Mouse (Mus musculus): Measurements from ENCODE around the gene Cmklr1. TPM values are rescaled to one million over a fixed set of nuclear protein-coding genes. Genes with fewer than 3 reads are reported as not detected.

Gene Cmklr1
- polyA plus RNA-seq, 1 experiment from 2014 or later: 2.6 TPM

GRCm38 (mm10) chr5:113678743-113679452, 28.7 kb upstream of the Cmklr1 start:
- no peak for ATAC-seq (ENCODE audit: low FRiP score, low TSS enrichment)
- TF ChIP-seq EP300 (optimal IDR thresholded peaks at IDR 0.05) (no peak), CTCF (IDR thresholded peaks at IDR 0.05; ENCODE audit: low read depth) (no peak)
- Histone ChIP-seq H3K36me3 (ENCODE audit: control insufficient read depth, insufficient read depth, low read length) (no peaks in the 10 kb centered on the region), H3K9me3 (ENCODE audit: control insufficient read depth, low read length) (no peaks in the 10 kb centered on the region), H3K27ac (replicated peaks) (no peak overlapping the region), H3K4me3 (ENCODE audit: low read depth, low read length) (no peak overlapping the region), H3K4me1 (replicated peaks; ENCODE audit: control insufficient read depth, insufficient read depth) (no peaks in the 10 kb centered on the region), H3K27me3 (ENCODE audit: control insufficient read depth, insufficient read depth, low read length) (no peaks in the 10 kb centered on the region), H3K9ac (ENCODE audit: low read length) (no peak overlapping the region), H3K4me2 (replicated peaks; ENCODE audit: low read depth) (no peak overlapping the region)
- no peak for DNase-seq (ENCODE audit: low spot score)
- 80% methylated on average over 10 of the region's 10 CpGs for WGBS

- H3K9ac ChIP-seq (ENCODE audit: low read length): no peak overlapping the region
- 80% methylated on average over 5 of the region's 7 CpGs for WGBS
- no peaks in the 10 kb centered on the region for H3K36me3 ChIP-seq (ENCODE audit: control insufficient read depth, insufficient read depth, low read length)
- no peaks in the 10 kb centered on the region for H3K27me3 ChIP-seq (ENCODE audit: control insufficient read depth, insufficient read depth, low read length)
- TF ChIP-seq EP300 (optimal IDR thresholded peaks at IDR 0.05): no peak
- H3K4me2 ChIP-seq (replicated peaks; ENCODE audit: low read depth): no peak overlapping the region
- no peak overlapping the region for H3K4me3 ChIP-seq (ENCODE audit: low read depth, low read length)
- DNase-seq (ENCODE audit: low spot score) (no peak), ATAC-seq (ENCODE audit: low FRiP score, low TSS enrichment) (no peak)
- no peaks in the 10 kb centered on the region for H3K9me3 ChIP-seq (ENCODE audit: control insufficient read depth, low read length)
- H3K4me1 ChIP-seq (replicated peaks; ENCODE audit: control insufficient read depth, insufficient read depth): no peaks in the 10 kb centered on the region
- H3K27ac ChIP-seq (replicated peaks): no peak overlapping the region
Observed at GRCm38 (mm10) chr5:113677541-113677940, 27.3 kb upstream of the Cmklr1 start.

GRCm38 (mm10) chr5:113674851-113675250, 24.6 kb upstream of the Cmklr1 start:
- H3K9ac ChIP-seq (ENCODE audit: low read length): no peak overlapping the region
- H3K4me2 ChIP-seq (replicated peaks; ENCODE audit: low read depth): no peak overlapping the region
- H3K4me1 ChIP-seq (replicated peaks; ENCODE audit: control insufficient read depth, insufficient read depth): no peaks in the 10 kb centered on the region
- TF ChIP-seq EP300 (optimal IDR thresholded peaks at IDR 0.05) (no peak), CTCF (IDR thresholded peaks at IDR 0.05; ENCODE audit: low read depth) (no peak)
- H3K9me3 ChIP-seq (ENCODE audit: control insufficient read depth, low read length): no peaks in the 10 kb centered on the region
- H3K27me3 ChIP-seq (ENCODE audit: control insufficient read depth, insufficient read depth, low read length): no peaks in the 10 kb centered on the region
- no peak overlapping the region for H3K4me3 ChIP-seq (ENCODE audit: low read depth, low read length)
- DNase-seq (ENCODE audit: low spot score) (no peak), ATAC-seq (ENCODE audit: low FRiP score, low TSS enrichment) (no peak)
- H3K36me3 ChIP-seq (ENCODE audit: control insufficient read depth, insufficient read depth, low read length): no peaks in the 10 kb centered on the region
- no peak overlapping the region for H3K27ac ChIP-seq (replicated peaks)
- WGBS: 58% methylated on average over 7 of the region's 7 CpGs

- no peak for DNase-seq (ENCODE audit: low spot score)
- TF ChIP-seq EP300 (optimal IDR thresholded peaks at IDR 0.05): no peak
- no peak for TF ChIP-seq CTCF (IDR thresholded peaks at IDR 0.05; ENCODE audit: low read depth)
- Histone ChIP-seq H3K4me1 (replicated peaks; ENCODE audit: control insufficient read depth, insufficient read depth) (no peaks in the 10 kb centered on the region), H3K9ac (ENCODE audit: low read length) (no peak overlapping the region), H3K36me3 (ENCODE audit: control insufficient read depth, insufficient read depth, low read length) (no peaks in the 10 kb centered on the region), H3K27ac (replicated peaks) (no peak overlapping the region), H3K27me3 (ENCODE audit: control insufficient read depth, insufficient read depth, low read length) (no peaks in the 10 kb centered on the region), H3K9me3 (ENCODE audit: control insufficient read depth, low read length) (no peaks in the 10 kb centered on the region), H3K4me3 (ENCODE audit: low read depth, low read length) (no peak overlapping the region), H3K4me2 (replicated peaks; ENCODE audit: low read depth) (no peak overlapping the region)
- 71% methylated on average over 7 of the region's 7 CpGs for WGBS
- ATAC-seq (ENCODE audit: low FRiP score, low TSS enrichment): peak; percentile 45; the same call in 1 of the 2 replicates
Observed at GRCm38 (mm10) chr5:113672456-113672855, 22.2 kb upstream of the Cmklr1 start.

GRCm38 (mm10) chr5:113670597-113670996, 20.4 kb upstream of the Cmklr1 start:
- TF ChIP-seq EP300 (optimal IDR thresholded peaks at IDR 0.05): no peak
- TF ChIP-seq CTCF (IDR thresholded peaks at IDR 0.05; ENCODE audit: low read depth): no peak
- DNase-seq (ENCODE audit: low spot score) (no peak), ATAC-seq (ENCODE audit: low FRiP score, low TSS enrichment) (no peak)
- Histone ChIP-seq H3K27ac (replicated peaks) (no peak overlapping the region), H3K36me3 (ENCODE audit: control insufficient read depth, insufficient read depth, low read length) (no peaks in the 10 kb centered on the region), H3K27me3 (ENCODE audit: control insufficient read depth, insufficient read depth, low read length) (no peaks in the 10 kb centered on the region), H3K4me1 (replicated peaks; ENCODE audit: control insufficient read depth, insufficient read depth) (no peaks in the 10 kb centered on the region), H3K9ac (ENCODE audit: low read length) (no peak overlapping the region), H3K4me2 (replicated peaks; ENCODE audit: low read depth) (no peak overlapping the region), H3K9me3 (ENCODE audit: control insufficient read depth, low read length) (no peaks in the 10 kb centered on the region), H3K4me3 (ENCODE audit: low read depth, low read length) (no peak overlapping the region)
- WGBS: 73% methylated on average over 6 of the region's 6 CpGs

- TF ChIP-seq EP300 (optimal IDR thresholded peaks at IDR 0.05) (no peak), CTCF (IDR thresholded peaks at IDR 0.05; ENCODE audit: low read depth) (no peak)
- DNase-seq (ENCODE audit: low spot score) (no peak), ATAC-seq (ENCODE audit: low FRiP score, low TSS enrichment) (no peak)
- H3K27me3 ChIP-seq (ENCODE audit: control insufficient read depth, insufficient read depth, low read length): no peaks in the 10 kb centered on the region
- H3K36me3 ChIP-seq (ENCODE audit: control insufficient read depth, insufficient read depth, low read length): no peaks in the 10 kb centered on the region
- H3K9ac ChIP-seq (ENCODE audit: low read length): no peak overlapping the region
- no peak overlapping the region for H3K4me3 ChIP-seq (ENCODE audit: low read depth, low read length)
- no peaks in the 10 kb centered on the region for H3K4me1 ChIP-seq (replicated peaks; ENCODE audit: control insufficient read depth, insufficient read depth)
- H3K4me2 ChIP-seq (replicated peaks; ENCODE audit: low read depth): no peak overlapping the region
- H3K9me3 ChIP-seq (ENCODE audit: control insufficient read depth, low read length): no peaks in the 10 kb centered on the region
- WGBS: 59% methylated on average over 3 of the region's 3 CpGs
- no peak overlapping the region for H3K27ac ChIP-seq (replicated peaks)
Observed at GRCm38 (mm10) chr5:113670110-113670509, 19.9 kb upstream of the Cmklr1 start.

Data from stomach, postnatal 0 days (tissue).